Mouse (Mus musculus): ENCODE measurements around the gene Sez6l2.

- TF ChIP-seq GATA1 (IDR thresholded peaks at IDR 0.05; ENCODE audit: low read length) (no peak), TAL1 (IDR thresholded peaks at IDR 0.05; ENCODE audit: low read length) (no peak)
These were observed 61.4 kb downstream of the Sez6l2 start for GRCm38 (mm10) chr7:127011717-127012116.

Data from erythroblast, embryonic 14.5 days (primary cell).